Mouse (Mus musculus) E14TG2a.4 (cell line): Measurements from ENCODE around the gene Rab40c.
"Not testable (repeated sequence)": the region's sequence is repeated elsewhere in the genome, so short reads cannot be mapped to it uniquely, and the experiment has no call there.

ENCODE experiments used
- H3K27me3 ChIP-seq: 2 replicates; pipeline ENCODE4 v1.6.1; 2014; ENCODE audit warnings: low read length, control low read depth; ENCODE audit not compliant: insufficient read depth
- H3K36me3 ChIP-seq: 2 replicates; pipeline ENCODE4 v1.6.1; 2014; ENCODE audit warnings: low read length, control low read depth; ENCODE audit not compliant: insufficient read depth
- H3K4me1 ChIP-seq: replicated peaks from 2 replicates; pipeline ENCODE4 v1.6.1; 2014; ENCODE audit warnings: low read depth, low read length, control low read depth
- H3K4me3 ChIP-seq: replicated peaks from 2 replicates; pipeline ENCODE4 v1.5.1; 2014; ENCODE audit warnings: mild to moderate bottlenecking, low read length
- H3K9me3 ChIP-seq: 2 replicates; pipeline ENCODE4 v1.6.1; 2014; ENCODE audit warnings: low read length, control low read depth
- CTCF ChIP-seq: conservative IDR thresholded peaks from 2 replicates; pipeline ENCODE4 v1.5.1; 2014; ENCODE audit warnings: low read length
- NANOG ChIP-seq: IDR thresholded peaks from 2 replicates; pipeline ENCODE4 v1.6.1; 2014; ENCODE audit warnings: borderline replicate concordance, low read length, mixed read lengths
- POU5F1 ChIP-seq: IDR thresholded peaks from 2 replicates; pipeline ENCODE4 v1.6.1; 2014; ENCODE audit warnings: low read length, borderline replicate concordance

The Rab40c gene

GRCm38 (mm10) chr17:25876347-25876915 lies 43.1 kb downstream of the Rab40c start:
- Histone ChIP-seq H3K4me3 (peak overlapping the region; percentile 90), H3K27me3 (no peaks in the 10 kb centered on the region; the same call in 1 of the 2 replicates), H3K36me3 (peaks cover 41% of the 10 kb centered on the region), H3K4me1 (peaks cover 75% of the 10 kb centered on the region), H3K9me3 (no peaks in the 10 kb centered on the region)
- no peak for TF ChIP-seq NANOG
- TF ChIP-seq POU5F1: no peak
- TF ChIP-seq CTCF: no peak

GRCm38 (mm10) chr17:25875171-25876136 lies 44.1 kb downstream of the Rab40c start:
- peaks cover 65% of the 10 kb centered on the region for H3K4me1 ChIP-seq
- H3K27me3 ChIP-seq: no peaks in the 10 kb centered on the region; the same call in 1 of the 2 replicates
- no peaks in the 10 kb centered on the region for H3K9me3 ChIP-seq
- H3K36me3 ChIP-seq: peaks cover 36% of the 10 kb centered on the region
- TF ChIP-seq CTCF (no peak), POU5F1 (no peak), NANOG (no peak)
- peak overlapping the region; percentile 90 for H3K4me3 ChIP-seq

- TF ChIP-seq NANOG (no peak), CTCF (no peak), POU5F1 (no peak)
- H3K9me3 ChIP-seq: no peaks in the 10 kb centered on the region
Measured at GRCm38 (mm10) chr17:25874721-25875170, 44.8 kb downstream of the Rab40c start, which contains the start of gene Mettl26. Gene Mettl26, plus strand, starts transcription at chr17:25875074.

GRCm38 (mm10) chr17:25874148-25874720 lies 45.3 kb downstream of the Rab40c start:
- H3K27me3 ChIP-seq: no peaks in the 10 kb centered on the region; the same call in 1 of the 2 replicates
- no peaks in the 10 kb centered on the region for H3K9me3 ChIP-seq
- peaks cover 26% of the 10 kb centered on the region for H3K36me3 ChIP-seq
- H3K4me3 ChIP-seq: peak overlapping the region; percentile 90
- peaks cover 58% of the 10 kb centered on the region for H3K4me1 ChIP-seq
- no peak for TF ChIP-seq NANOG
- no peak for TF ChIP-seq CTCF
- TF ChIP-seq POU5F1: no peak

More at GRCm38 (mm10) chr17:25874721-25875170, 44.8 kb downstream of the Rab40c start, which contains the start of gene Mettl26:
- Histone ChIP-seq H3K36me3 (peaks cover 30% of the 10 kb centered on the region), H3K27me3 (no peaks in the 10 kb centered on the region; the same call in 1 of the 2 replicates), H3K4me3 (peak within 1 kb of the TSS; percentile 90), H3K4me1 (peaks cover 59% of the 10 kb centered on the region)

GRCm38 (mm10) chr17:25873405-25874147 lies 46.0 kb downstream of the Rab40c start:
- Histone ChIP-seq H3K4me3 (peak overlapping the region; percentile 90), H3K9me3 (no peaks in the 10 kb centered on the region), H3K4me1 (peaks cover 57% of the 10 kb centered on the region), H3K27me3 (no peaks in the 10 kb centered on the region; the same call in 1 of the 2 replicates), H3K36me3 (peaks cover 20% of the 10 kb centered on the region)
- TF ChIP-seq CTCF: no peak

GRCm38 (mm10) chr17:25872676-25873075 lies 46.9 kb downstream of the Rab40c start:
- no peak overlapping the region for H3K4me3 ChIP-seq
- peaks cover 11% of the 10 kb centered on the region for H3K36me3 ChIP-seq
- peaks cover 52% of the 10 kb centered on the region for H3K4me1 ChIP-seq
- H3K9me3 ChIP-seq: no peaks in the 10 kb centered on the region
- TF ChIP-seq CTCF (no peak), NANOG (no peak), POU5F1 (no peak)
- no peaks in the 10 kb centered on the region; the same call in 1 of the 2 replicates for H3K27me3 ChIP-seq

- H3K4me3 ChIP-seq, H3K9me3 ChIP-seq, H3K36me3 ChIP-seq, H3K27me3 ChIP-seq: not testable (repeated sequence)
- peaks cover 53% of the 10 kb centered on the region for H3K4me1 ChIP-seq
Measured at GRCm38 (mm10) chr17:25871566-25871965, 48.0 kb downstream of the Rab40c start.

- Histone ChIP-seq H3K4me3 (no peak overlapping the region), H3K36me3 (no peaks in the 10 kb centered on the region; the same call in 1 of the 2 replicates), H3K27me3 (no peaks in the 10 kb centered on the region), H3K9me3 (no peaks in the 10 kb centered on the region), H3K4me1 (peaks cover 60% of the 10 kb centered on the region)
- TF ChIP-seq NANOG: no peak
- TF ChIP-seq POU5F1: no peak
- no peak for TF ChIP-seq CTCF
Measured at GRCm38 (mm10) chr17:25869954-25870353, 49.6 kb downstream of the Rab40c start.
